Mouse (Mus musculus): ENCODE data around the gene Gramd1a. TPM values are rescaled to one million over a fixed set of nuclear protein-coding genes. Genes with fewer than 3 reads are reported as not detected.

The Gramd1a gene
- total RNA-seq, 2 experiments from 2014 or later = 6.2 to 27.9 TPM

Other genes starting within 250 kb of the Gramd1a start
- not detected in 2 replicates for gene Mag, start 241.0 kb downstream of the Gramd1a start, total RNA-seq (2015; ENCODE audit: low replicate concordance)
- 0.70 TPM in 1 of 2 replicates, not detected in the other for gene Mag, start 241.0 kb downstream of the Gramd1a start, total RNA-seq (2017; ENCODE audit: low replicate concordance)
- not detected in 2 replicates for gene Hamp2, start 231.2 kb downstream of the Gramd1a start, total RNA-seq (2015; ENCODE audit: low replicate concordance)
- not detected in 2 replicates for gene Hamp2, start 231.2 kb downstream of the Gramd1a start, total RNA-seq (2017; ENCODE audit: low replicate concordance)
- gene Hamp, start 211.9 kb downstream of the Gramd1a start, total RNA-seq (2015; ENCODE audit: low replicate concordance) = not detected in 2 replicates
- gene Hamp, start 211.9 kb downstream of the Gramd1a start, total RNA-seq (2017; ENCODE audit: low replicate concordance) = not detected in 2 replicates
- 36.5 and 39.3 TPM in 2 replicates for gene Usf2, start 199.1 kb downstream of the Gramd1a start, total RNA-seq (2015; ENCODE audit: low replicate concordance)
- 47.0 and 47.3 TPM in 2 replicates for gene Usf2, start 199.1 kb downstream of the Gramd1a start, total RNA-seq (2017; ENCODE audit: low replicate concordance)
- gene Lsr, start 182.4 kb downstream of the Gramd1a start, total RNA-seq (2015; ENCODE audit: low replicate concordance) = 2.9 TPM in 1 of 2 replicates, not detected in the other
- 0.70 and 0.77 TPM in 2 replicates for gene Lsr, start 182.4 kb downstream of the Gramd1a start, total RNA-seq (2017; ENCODE audit: low replicate concordance)
- not detected in 2 replicates for gene Fam187b, start 182.1 kb downstream of the Gramd1a start, total RNA-seq (2015; ENCODE audit: low replicate concordance)
- not detected in 2 replicates for gene Fam187b, start 182.1 kb downstream of the Gramd1a start, total RNA-seq (2017; ENCODE audit: low replicate concordance)
- gene Fxyd5, start 113.4 kb downstream of the Gramd1a start, total RNA-seq (2015; ENCODE audit: low replicate concordance) = 183 and 286 TPM in 2 replicates
- 67.1 and 90.7 TPM in 2 replicates for gene Fxyd5, start 113.4 kb downstream of the Gramd1a start, total RNA-seq (2017; ENCODE audit: low replicate concordance)
- not detected in 2 replicates for gene Fxyd7, start 104.4 kb downstream of the Gramd1a start, total RNA-seq (2015; ENCODE audit: low replicate concordance)
- gene Fxyd7, start 104.4 kb downstream of the Gramd1a start, total RNA-seq (2017; ENCODE audit: low replicate concordance) = not detected in 2 replicates
- gene Fxyd1, start 98.7 kb downstream of the Gramd1a start, total RNA-seq (2015; ENCODE audit: low replicate concordance) = not detected in 2 replicates
- not detected in 2 replicates for gene Fxyd1, start 98.7 kb downstream of the Gramd1a start, total RNA-seq (2017; ENCODE audit: low replicate concordance)
- not detected in 2 replicates for gene Lgi4, start 96.6 kb downstream of the Gramd1a start, total RNA-seq (2015; ENCODE audit: low replicate concordance)
- gene Lgi4, start 96.6 kb downstream of the Gramd1a start, total RNA-seq (2017; ENCODE audit: low replicate concordance) = not detected in 2 replicates
- not detected in 2 replicates for gene Fxyd3, start 79.2 kb downstream of the Gramd1a start, total RNA-seq (2015; ENCODE audit: low replicate concordance)
- gene Fxyd3, start 79.2 kb downstream of the Gramd1a start, total RNA-seq (2017; ENCODE audit: low replicate concordance) = not detected in 2 replicates
- 4.0 and 10.0 TPM in 2 replicates for gene Hpn, start 40.6 kb downstream of the Gramd1a start, total RNA-seq (2015; ENCODE audit: low replicate concordance)
- gene Hpn, start 40.6 kb downstream of the Gramd1a start, total RNA-seq (2017; ENCODE audit: low replicate concordance) = 0.77 and 6.7 TPM in 2 replicates
- 1.2 TPM in 1 of 2 replicates, not detected in the other for gene Scn1b, start 28.9 kb downstream of the Gramd1a start, total RNA-seq (2015; ENCODE audit: low replicate concordance)
- 1.2 TPM in 1 of 2 replicates, not detected in the other for gene Scn1b, start 28.9 kb downstream of the Gramd1a start, total RNA-seq (2017; ENCODE audit: low replicate concordance)
- not detected in 2 replicates for gene Scgb2b2, start 134.6 kb upstream of the Gramd1a start, total RNA-seq (2015; ENCODE audit: low replicate concordance)
- gene Scgb2b2, start 134.6 kb upstream of the Gramd1a start, total RNA-seq (2017; ENCODE audit: low replicate concordance) = not detected in 2 replicates
- gene Scgb1b2, start 135.9 kb upstream of the Gramd1a start, total RNA-seq (2015; ENCODE audit: low replicate concordance) = not detected in 2 replicates
- not detected in 2 replicates for gene Scgb1b2, start 135.9 kb upstream of the Gramd1a start, total RNA-seq (2017; ENCODE audit: low replicate concordance)
- gene Scgb2b3, start 206.2 kb upstream of the Gramd1a start, total RNA-seq (2015; ENCODE audit: low replicate concordance) = not detected in 2 replicates
- gene Scgb2b3, start 206.2 kb upstream of the Gramd1a start, total RNA-seq (2017; ENCODE audit: low replicate concordance) = not detected in 2 replicates
- not detected in 2 replicates for gene Scgb1b3, start 219.7 kb upstream of the Gramd1a start, total RNA-seq (2015; ENCODE audit: low replicate concordance)
- not detected in 2 replicates for gene Scgb1b3, start 219.7 kb upstream of the Gramd1a start, total RNA-seq (2017; ENCODE audit: low replicate concordance)